Mouse (Mus musculus) lung, adult 2 months (tissue): ENCODE data around the gene Angel2.

Experiments
- CTCF ChIP-seq: fragments of 200-500 bp; IDR thresholded peaks from 2 replicates; pipeline ENCODE4 v1.5.1; 2011; ENCODE audit warnings: mild to moderate bottlenecking, low read length, control low read depth; ENCODE audit not compliant: insufficient read depth
- POLR2A ChIP-seq: fragments of 200-500 bp; IDR thresholded peaks from 2 replicates; pipeline ENCODE4 v1.6.1; 2011; ENCODE audit warnings: low read depth, mild to moderate bottlenecking, control low read depth, low read length, borderline replicate concordance; ENCODE audit errors: extremely low read depth

DNA sequence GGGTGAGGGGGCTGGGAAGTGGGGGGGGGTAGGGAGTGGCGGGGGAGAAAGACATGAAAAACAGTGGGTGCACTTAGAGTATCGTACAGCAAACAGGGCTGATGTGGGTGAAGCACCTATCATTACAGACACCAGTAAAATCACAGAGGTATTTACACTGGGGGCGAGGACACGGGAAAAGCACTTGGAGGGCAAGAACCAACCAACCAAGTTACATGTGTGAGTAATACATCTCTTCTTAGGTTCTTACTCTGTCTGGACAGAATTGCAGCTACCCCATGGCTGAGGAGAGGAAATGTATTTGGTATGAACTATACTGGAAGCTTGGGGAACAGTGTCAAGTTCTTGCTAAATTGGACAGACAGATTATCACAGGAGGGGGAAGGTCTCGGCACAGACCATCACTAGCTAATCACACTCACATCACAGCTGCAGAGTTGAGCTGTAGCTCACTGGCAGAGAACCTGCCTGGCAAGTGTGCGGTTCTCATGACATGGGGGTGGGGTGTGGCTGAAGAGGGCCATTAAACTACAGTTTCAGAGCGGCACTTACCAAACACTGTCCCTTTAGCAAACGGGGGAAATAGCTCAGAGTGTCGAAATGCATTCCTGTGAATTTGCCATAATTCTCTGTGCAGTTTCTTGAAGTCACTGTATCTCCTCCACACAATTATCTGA is 25.9 kb upstream of the Angel2 start:
- TF ChIP-seq POLR2A, result no peak
- no peak for TF ChIP-seq CTCF
